Mouse (Mus musculus) urinary bladder, postnatal 14 days (tissue): Measurements from ENCODE around the gene Olfr1135.

Source experiments
- DNase-seq: peaks from one replicate; pipeline ENCODE4 v3.0.0; 2021; ENCODE audit warnings: low spot score

The Olfr1135 gene

DNA sequence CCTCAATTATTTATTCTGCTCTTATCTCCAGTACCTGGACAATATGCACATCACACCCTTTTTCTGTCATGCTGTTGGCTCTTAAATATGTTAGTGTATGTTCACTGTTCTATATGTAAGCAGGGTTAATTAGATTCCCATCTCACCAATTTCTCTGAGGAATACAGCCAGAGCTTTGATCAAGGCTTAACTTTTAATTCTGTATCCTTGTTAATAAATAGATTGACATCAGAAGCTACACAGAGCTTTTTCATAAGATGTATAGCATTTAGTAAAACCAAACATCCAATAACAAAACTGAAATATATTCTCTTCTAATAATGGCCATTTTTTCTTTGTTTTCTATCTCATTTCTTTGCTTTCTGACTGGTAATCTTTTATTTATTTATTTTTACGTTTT, at the start of gene Olfr1135:
TSS of gene Olfr1135 (minus strand) at position 101 of the 400 bp plus-strand sequence.
- DNase-seq = no peak

DNA sequence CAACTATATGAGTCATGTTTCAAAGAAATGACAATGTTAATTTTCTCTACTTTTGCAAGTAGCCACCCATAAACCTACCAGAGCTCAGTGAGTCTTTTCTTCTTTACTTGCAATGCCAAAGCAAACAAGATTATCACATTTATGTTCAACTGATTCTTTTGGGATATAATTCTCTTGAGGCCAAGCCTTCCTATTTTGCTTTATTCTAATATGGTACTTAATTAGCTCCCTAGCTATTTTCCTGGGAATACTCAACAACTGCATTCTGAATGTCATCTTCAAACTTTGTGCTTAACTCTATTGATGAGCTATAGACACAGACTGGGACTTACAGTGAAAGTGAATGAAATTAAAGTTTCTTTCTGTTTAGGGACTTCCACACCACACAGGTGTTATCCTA, 39.6 kb upstream of the Olfr1135 start, which contains the start of gene Olfr1137:
TSS of gene Olfr1137 (minus strand) at position 101 of the 400 bp plus-strand sequence.
- no peak for DNase-seq

GRCm38 (mm10) chr2:87693847-87694246, 20.4 kb upstream of the Olfr1135 start, which contains the start of gene Olfr1136:
Gene Olfr1136, minus strand, starts transcription at chr2:87693947.
- DNase-seq = no peak

GRCm38 (mm10) chr2:87658360-87658759, 15.1 kb downstream of the Olfr1135 start, which contains the start of gene Olfr1134:
Gene Olfr1134, minus strand, starts transcription at chr2:87658460.
- DNase-seq = no peak

DNA sequence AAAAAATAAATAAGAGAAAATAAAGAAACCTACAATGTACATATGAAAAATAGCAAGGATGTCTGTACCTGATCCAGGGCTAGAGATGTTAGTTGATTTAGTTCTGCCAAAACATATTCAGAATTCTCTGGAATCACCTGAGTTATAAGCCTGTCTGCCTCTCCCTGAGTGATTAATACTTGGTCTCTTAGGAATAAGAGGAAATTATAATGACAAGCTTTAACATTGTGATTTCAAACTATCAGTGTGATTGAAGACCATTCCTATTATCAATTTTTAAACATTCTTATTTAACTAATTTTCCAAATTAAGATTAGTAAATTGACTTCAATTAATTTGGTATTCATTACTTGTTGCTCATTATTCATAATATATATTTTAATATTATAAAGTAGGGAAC, 26.2 kb downstream of the Olfr1135 start, which contains the start of gene Olfr1133:
TSS of gene Olfr1133 (minus strand) at position 101 of the 400 bp plus-strand sequence.
- DNase-seq = no peak

GRCm38 (mm10) chr2:87642441-87642840, 31.0 kb downstream of the Olfr1135 start:
- DNase-seq = no peak

GRCm38 (mm10) chr2:87637435-87637834, 36.0 kb downstream of the Olfr1135 start, which contains the start of gene Olfr1132:
Gene Olfr1132, minus strand, starts transcription at chr2:87637535.
- no peak for DNase-seq

DNA sequence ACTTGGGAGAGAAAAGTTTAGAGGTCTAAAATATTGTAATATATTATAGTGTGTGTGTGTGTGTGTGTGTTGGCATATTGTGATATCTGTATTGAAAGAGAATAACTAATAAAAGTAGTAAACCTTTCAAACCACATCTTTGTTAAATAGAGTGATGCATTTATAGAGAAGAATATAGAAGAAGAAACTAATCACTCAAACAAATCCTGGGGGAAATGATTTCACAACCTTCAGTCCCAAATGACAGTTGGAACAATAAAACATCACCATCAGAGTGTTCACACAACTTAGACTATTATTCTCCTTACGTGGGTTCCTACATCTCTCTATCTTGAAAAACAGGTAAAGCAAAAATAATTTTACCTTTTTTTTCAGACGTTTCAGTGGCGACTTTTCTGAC, 46.7 kb downstream of the Olfr1135 start, which contains the start of gene Olfr1131:
TSS of gene Olfr1131 (plus strand) at position 301 of the 400 bp plus-strand sequence.
- no peak for DNase-seq
